Mouse (Mus musculus) subcutaneous adipose tissue, adult 2 months (tissue): ENCODE data around the gene Dxo. TPM values are rescaled to one million over a fixed set of nuclear protein-coding genes. Genes with fewer than 3 reads are reported as not detected.

ENCODE experiments used
- polyA plus RNA-seq: library from polyadenylated mRNA; depleted of rRNA; stranded (reverse); fragments of >200 nt; gene quantifications from 2 replicates; pipeline ENCODE4 v1.2.3, GENCODE M21; 2012; ENCODE audit warnings: low replicate concordance; rRNA removed

Dxo gene
- polyA plus RNA-seq = 65.8 and 69.5 TPM in 2 replicates

DNA sequence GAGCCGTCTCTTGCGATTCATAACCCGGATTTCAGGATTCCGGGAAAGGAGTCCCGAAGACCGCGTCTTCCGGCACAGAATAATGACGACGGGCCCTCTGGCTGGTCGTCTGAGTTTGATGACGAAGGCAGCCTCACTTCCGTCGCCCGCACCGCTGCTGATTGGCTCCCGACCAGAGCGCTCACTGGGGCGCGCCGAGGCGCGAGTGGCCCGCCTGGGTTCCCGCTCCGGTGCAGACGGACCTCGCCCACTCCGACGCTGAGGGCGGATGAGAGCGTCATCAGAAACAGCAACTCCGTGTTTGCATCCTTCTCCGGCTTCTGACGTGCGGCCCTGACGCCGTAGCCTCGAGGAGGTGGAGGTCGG, at the start of gene Dxo, which contains the start of gene Stk19:
Gene Dxo, plus strand, starts transcription at position 164 of the 366 bp plus-strand sequence.
Gene Stk19, minus strand, starts transcription at position 90 of the 366 bp plus-strand sequence.

DNA sequence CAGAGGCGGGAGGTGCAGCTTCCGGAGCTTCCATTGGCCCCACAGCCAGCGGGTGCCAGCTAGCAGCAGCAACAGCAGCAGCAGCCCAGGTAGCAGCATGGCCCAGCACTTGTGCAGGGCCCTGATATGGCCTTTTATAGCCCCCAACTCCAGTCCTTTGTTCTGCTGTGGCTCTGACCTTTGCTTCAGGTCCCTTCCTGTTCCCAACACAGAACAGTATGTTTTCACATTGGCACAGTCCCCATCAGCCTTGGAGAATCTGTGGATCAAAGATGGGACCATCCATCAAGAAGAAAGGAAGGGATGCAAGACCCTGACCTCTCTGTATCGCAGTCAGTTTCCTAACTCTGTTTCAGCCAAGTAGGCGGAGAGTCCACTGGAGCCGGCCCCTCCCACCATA, 32.5 kb upstream of the Dxo start, which contains the start of gene Cyp21a1:
Gene Cyp21a1, minus strand, starts transcription at position 261 of the 400 bp plus-strand sequence.

GRCm38 (mm10) chr17:34849722-34850516, 13.1 kb downstream of the Dxo start, which contains the start of the genes Skiv2l and Nelfe:
Gene Skiv2l, minus strand, starts transcription at chr17:34850210.
Gene Nelfe, plus strand, starts transcription at chr17:34850391.

DNA sequence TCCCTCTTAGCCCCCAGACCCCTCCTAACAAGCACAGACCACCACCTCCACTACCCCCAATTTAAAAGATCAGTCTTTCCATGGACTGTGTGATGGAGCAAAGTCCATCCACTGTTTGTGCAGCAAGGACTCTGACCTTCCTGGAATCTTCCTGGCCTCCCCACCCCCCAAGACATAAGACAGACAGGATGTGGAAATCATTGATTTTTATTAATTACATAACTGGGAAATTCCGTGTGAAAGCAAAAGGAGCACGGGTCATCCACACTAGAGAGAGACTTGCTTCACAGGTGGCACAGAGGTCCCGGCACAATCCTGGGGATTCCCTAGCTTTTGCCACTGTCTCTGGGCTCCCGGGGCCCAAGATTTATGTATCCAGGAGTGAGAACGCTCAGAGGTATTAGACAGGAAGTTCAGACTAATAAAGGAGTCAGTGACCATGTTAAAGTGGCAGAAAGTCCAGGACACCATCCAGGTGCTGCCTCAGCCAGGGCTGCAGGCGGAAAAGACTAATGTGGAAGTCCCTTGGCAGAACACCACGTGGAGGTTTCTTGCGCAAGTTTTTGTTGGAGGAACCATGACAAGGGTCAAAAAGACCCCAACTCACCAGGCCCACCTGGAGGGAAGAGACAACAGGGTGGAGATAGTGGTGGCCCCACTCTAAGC, 25.7 kb downstream of the Dxo start, which contains the start of gene Cfb:
Gene Cfb, minus strand, starts transcription at position 103 of the 666 bp plus-strand sequence.

DNA sequence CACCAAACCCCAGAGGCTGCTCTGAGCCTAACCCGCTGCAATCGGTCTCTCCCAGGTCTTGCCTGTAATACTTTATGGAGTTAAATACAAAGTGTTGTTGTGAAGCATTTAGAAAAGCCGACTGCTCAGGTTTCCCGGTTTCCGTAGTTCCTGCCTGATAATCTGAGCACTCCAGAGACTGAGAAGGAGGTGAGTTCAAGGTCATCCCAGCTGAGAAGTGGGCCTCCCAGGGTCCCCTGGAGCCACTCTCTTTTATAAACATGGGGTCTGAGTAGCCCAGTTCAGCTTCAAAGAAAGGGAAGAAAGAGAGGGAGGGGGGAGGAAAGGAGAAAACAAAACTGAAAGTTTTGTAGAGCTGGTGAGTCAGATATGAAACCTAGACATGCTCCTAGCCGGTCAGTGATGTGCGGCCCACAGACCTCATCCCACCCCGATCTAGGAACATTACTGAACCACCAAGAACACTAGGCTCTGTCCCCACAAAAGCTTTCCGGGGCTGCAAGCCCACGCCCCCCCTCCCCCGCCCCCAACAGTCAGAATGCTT, 42.6 kb downstream of the Dxo start, which contains the start of gene Zbtb12:
Gene Zbtb12, plus strand, starts transcription at position 148 of the 544 bp plus-strand sequence.

DNA sequence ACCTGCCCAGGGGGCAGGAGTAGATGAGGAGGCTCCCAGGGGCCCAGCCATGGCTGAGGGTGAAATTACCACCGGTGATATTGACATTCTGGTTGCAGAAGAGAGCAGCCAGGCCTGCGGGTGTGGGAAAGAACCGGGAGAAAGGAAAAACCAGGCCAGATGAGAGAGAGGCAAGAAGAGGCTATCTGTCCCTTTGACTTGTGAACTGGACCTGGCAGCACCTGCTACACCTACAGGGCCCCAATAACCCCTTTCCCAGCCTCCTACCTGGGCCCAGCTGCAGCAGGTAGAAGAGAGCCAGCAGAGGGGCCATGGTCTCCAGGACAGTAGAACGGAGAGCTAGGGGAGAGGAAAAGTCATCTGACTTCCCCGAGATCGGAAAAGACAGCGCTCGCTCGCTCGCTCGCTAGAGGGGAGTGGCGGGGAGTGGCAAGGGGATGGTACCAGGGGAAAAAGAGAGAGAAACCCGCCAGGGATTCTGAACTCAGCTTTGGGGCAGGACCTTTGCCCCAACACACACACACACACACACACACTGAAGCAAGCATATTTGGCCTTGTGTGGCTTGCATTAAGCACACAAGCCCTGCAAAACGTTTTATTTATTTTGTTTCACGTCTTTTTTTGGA, 45.0 kb downstream of the Dxo start, which contains the start of gene Gm20547:
Gene Gm20547, minus strand, starts transcription at position 360 of the 628 bp plus-strand sequence.

Other genes with a start within 250 kb of the Dxo start
- gene Gpsm3, start 247.2 kb upstream of the Dxo start, polyA plus RNA-seq = 14.5 and 19.6 TPM in 2 replicates
- gene Pbx2, start 245.8 kb upstream of the Dxo start, polyA plus RNA-seq = 51.4 and 93.8 TPM in 2 replicates
- gene Ager, start 239.2 kb upstream of the Dxo start, polyA plus RNA-seq = 2.8 and 4.0 TPM in 2 replicates
- gene Rnf5, start 233.3 kb upstream of the Dxo start, polyA plus RNA-seq = 90.6 and 100 TPM in 2 replicates
- 234 and 241 TPM in 2 replicates for gene Agpat1, start 232.8 kb upstream of the Dxo start, polyA plus RNA-seq
- gene Egfl8, start 221.0 kb upstream of the Dxo start, polyA plus RNA-seq = 5.7 and 6.5 TPM in 2 replicates
- 51.8 and 56.8 TPM in 2 replicates for gene Ppt2, start 208.5 kb upstream of the Dxo start, polyA plus RNA-seq
- 3.7 and 6.6 TPM in 2 replicates for gene Prrt1, start 207.5 kb upstream of the Dxo start, polyA plus RNA-seq
- gene Fkbpl, start 192.3 kb upstream of the Dxo start, polyA plus RNA-seq = 6.4 and 7.2 TPM in 2 replicates
- 65.5 and 103 TPM in 2 replicates for gene Atf6b, start 189.9 kb upstream of the Dxo start, polyA plus RNA-seq
- gene Tnxb, start 166.5 kb upstream of the Dxo start, polyA plus RNA-seq = 90.8 and 117 TPM in 2 replicates
- 136 and 385 TPM in 2 replicates for gene C4b, start 93.1 kb upstream of the Dxo start, polyA plus RNA-seq
- gene Cyp21a1, start 32.5 kb upstream of the Dxo start, polyA plus RNA-seq = 0.26 and 1.6 TPM in 2 replicates
- gene Stk19, start 74 bp upstream of the Dxo start, polyA plus RNA-seq = 37.5 and 44.6 TPM in 2 replicates
- gene Skiv2l, start 13.2 kb downstream of the Dxo start, polyA plus RNA-seq = 92.6 and 103 TPM in 2 replicates
- 26.6 and 41.9 TPM in 2 replicates for gene Nelfe, start 13.4 kb downstream of the Dxo start, polyA plus RNA-seq
- 75.6 and 198 TPM in 2 replicates for gene Cfb, start 25.5 kb downstream of the Dxo start, polyA plus RNA-seq
- gene Zbtb12, start 42.5 kb downstream of the Dxo start, polyA plus RNA-seq = 7.5 and 24.8 TPM in 2 replicates
- not detected in 2 replicates for gene Gm20547, start 45.0 kb downstream of the Dxo start, polyA plus RNA-seq
- 69.3 and 73.7 TPM in 2 replicates for gene C2, start 61.2 kb downstream of the Dxo start, polyA plus RNA-seq
- gene Ehmt2, start 61.5 kb downstream of the Dxo start, polyA plus RNA-seq = 185 and 311 TPM in 2 replicates
- 0.10 and 12.1 TPM in 2 replicates for gene Slc44a4, start 77.4 kb downstream of the Dxo start, polyA plus RNA-seq
- 41.5 and 44.0 TPM in 2 replicates for gene Neu1, start 94.2 kb downstream of the Dxo start, polyA plus RNA-seq
- 15.3 and 47.3 TPM in 2 replicates for gene Hspa1b, start 122.2 kb downstream of the Dxo start, polyA plus RNA-seq
- gene Gm20481, start 132.9 kb downstream of the Dxo start, polyA plus RNA-seq = not detected in 2 replicates
- 8.7 and 27.0 TPM in 2 replicates for gene Hspa1a, start 135.1 kb downstream of the Dxo start, polyA plus RNA-seq
- gene Hspa1l, start 135.7 kb downstream of the Dxo start, polyA plus RNA-seq = 0.46 and 0.59 TPM in 2 replicates
- gene Lsm2, start 144.8 kb downstream of the Dxo start, polyA plus RNA-seq = 69.2 and 79.0 TPM in 2 replicates
- gene Vars, start 164.0 kb downstream of the Dxo start, polyA plus RNA-seq = 61.9 and 207 TPM in 2 replicates
- gene Vwa7, start 179.6 kb downstream of the Dxo start, polyA plus RNA-seq = 0.39 and 0.62 TPM in 2 replicates
- 0.54 and 1.7 TPM in 2 replicates for gene Sapcd1, start 191.0 kb downstream of the Dxo start, polyA plus RNA-seq
- gene Msh5, start 209.7 kb downstream of the Dxo start, polyA plus RNA-seq = 1.8 TPM in 2 replicates
- gene Clic1, start 212.9 kb downstream of the Dxo start, polyA plus RNA-seq = 87.4 and 180 TPM in 2 replicates
- 59.2 and 121 TPM in 2 replicates for gene Ddah2, start 222.0 kb downstream of the Dxo start, polyA plus RNA-seq
- gene Ly6g6c, start 228.4 kb downstream of the Dxo start, polyA plus RNA-seq = 0.17 TPM in 1 of 2 replicates, not detected in the other
- 0.09 and 0.21 TPM in 2 replicates for gene Mpig6b, start 229.2 kb downstream of the Dxo start, polyA plus RNA-seq
- 0.24 and 4.5 TPM in 2 replicates for gene Ly6g6e, start 239.9 kb downstream of the Dxo start, polyA plus RNA-seq
- 2.3 and 5.4 TPM in 2 replicates for gene Ly6g6d, start 241.0 kb downstream of the Dxo start, polyA plus RNA-seq
- gene Ly6g6f, start 248.6 kb downstream of the Dxo start, polyA plus RNA-seq = not detected in 2 replicates